Mouse (Mus musculus): ENCODE results near the gene Abcc4.

DNA sequence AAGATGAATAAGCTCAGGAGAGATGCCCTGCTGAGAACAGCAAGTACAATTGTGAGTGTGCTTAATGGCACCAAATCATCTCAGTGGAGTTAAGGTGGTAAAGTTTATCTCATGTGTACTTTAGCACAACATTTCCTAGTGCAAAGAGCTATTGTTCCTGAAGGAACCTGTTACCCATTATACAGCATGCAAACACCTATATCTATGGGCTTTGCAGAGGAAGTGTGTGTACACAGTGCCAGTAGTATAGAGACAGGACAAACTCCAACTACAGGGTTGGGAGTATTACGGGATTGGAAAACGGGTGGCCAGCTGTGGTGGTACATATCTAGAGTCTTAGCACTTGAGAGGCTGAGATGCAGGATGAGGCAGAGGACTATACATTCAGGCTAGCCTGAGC lies 43.0 kb upstream of the Abcc4 start:
- TF ChIP-seq TAL1 (IDR thresholded peaks at IDR 0.05; ENCODE audit: low read length) (no peak), GATA1 (IDR thresholded peaks at IDR 0.05; ENCODE audit: low read length) (no peak)

All from erythroblast, embryonic 14.5 days (primary cell).